Mouse (Mus musculus): ENCODE results near the gene Hmgcr.
"Not testable (repeated sequence)": the region's sequence is repeated elsewhere in the genome, so short reads cannot be mapped to it uniquely, and the experiment has no call there.

Gene Hmgcr

DNA sequence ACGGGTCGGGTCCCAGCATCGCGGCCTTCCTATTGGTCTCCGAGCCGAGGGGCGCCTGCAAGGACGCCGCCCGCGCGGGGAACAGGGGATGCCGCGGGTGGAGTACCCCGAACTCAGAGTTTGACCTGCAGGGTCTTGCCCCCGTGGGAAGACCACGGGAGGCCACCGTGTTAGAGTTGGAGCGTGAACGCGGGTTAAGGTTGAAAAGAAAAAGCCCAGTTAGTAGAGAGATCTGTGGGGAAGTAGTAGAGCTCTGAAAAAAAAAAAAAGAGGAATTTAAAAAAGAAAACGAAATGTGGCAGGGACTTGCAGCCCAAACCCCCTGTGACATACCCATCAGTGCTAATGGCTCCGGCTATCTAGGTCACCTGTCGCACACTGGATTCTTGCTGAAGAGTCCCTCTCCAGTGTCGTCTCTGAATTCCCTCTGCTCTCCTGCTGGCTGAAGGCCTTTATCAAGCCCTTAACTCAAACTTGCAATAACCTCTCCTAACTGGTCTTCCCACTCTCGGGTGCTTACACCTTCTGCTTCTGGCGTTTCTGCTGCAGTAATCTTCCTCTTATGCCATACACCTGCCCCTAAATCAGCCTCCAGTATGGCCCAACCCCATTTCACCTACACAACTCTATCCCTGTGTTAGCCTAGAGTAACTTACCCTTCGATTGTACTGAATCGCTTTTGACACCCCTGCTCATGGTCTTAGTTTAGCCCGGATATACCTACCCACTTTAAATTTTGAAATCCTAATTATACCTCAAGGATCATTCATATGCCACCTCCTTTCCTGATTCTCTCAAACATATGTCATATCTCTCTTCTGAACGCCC is 556 bp upstream of the Hmgcr start:
- no peak for DNase-seq (ENCODE audit: low spot score)

DNA sequence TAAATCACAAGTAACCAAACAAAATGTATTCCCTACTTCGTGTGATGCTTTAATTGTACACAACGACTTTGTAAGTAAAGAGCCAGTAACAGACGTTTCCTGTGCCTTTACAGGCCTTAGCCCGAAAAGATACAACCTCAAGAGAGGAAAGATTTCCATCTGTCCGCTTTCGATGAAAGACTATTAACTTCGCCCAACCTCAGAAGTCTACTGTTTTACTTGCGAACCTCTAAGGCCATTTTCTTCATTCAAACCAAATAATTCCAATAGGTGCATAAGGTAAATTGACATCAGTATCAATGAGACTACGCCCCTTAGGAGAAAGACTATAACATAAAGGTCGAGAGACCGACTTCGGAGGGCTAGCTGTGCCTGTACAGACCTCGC is 724 bp downstream of the Hmgcr start:
- no peak for DNase-seq (ENCODE audit: low spot score)

DNA sequence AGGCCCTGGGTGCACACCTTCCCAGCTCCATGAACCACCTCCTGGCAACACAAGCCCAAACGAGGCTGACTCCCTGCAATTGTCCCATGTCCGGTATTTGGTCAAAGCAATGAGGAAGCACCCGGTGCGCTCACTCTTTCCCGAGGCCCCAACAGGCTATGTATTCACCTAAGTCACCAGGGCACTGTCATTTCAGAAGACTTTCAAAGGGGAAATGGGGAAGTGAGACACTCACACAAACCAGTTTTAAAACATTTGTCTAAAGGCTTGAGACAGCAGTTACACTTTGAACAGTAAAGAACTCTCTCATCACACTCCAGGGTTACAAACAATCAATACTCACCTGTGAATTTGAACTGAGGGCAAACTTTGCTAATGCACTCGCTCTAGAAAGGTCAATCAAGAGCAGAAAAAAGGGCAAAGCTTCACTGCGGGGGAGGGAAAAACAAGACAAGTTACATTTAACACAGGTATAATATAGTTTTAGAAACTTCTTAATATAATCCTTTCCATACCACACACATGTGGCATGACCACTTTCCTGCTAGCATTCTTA is 6.2 kb downstream of the Hmgcr start:
- no peak for DNase-seq (ENCODE audit: low spot score)

DNA sequence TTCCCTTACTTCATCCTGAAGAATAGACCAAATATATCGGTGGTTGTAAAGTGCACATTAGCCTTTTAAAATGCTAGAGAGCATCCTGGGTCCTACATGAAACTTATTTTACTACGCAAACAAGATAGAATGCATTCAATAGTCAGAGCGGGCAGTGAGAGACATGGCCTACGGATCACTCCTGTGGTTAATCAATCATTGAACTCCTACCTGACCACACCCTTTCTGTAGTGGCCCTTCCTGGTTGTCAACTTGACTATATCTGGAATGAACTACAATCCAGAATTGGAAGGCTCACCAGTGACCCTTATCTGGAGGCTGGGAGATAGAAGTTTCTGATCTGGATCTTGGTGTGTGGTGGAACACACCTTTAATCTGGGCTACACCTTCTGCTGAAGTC is 7.6 kb downstream of the Hmgcr start:
- DNase-seq (ENCODE audit: low spot score): not testable (repeated sequence)

DNA sequence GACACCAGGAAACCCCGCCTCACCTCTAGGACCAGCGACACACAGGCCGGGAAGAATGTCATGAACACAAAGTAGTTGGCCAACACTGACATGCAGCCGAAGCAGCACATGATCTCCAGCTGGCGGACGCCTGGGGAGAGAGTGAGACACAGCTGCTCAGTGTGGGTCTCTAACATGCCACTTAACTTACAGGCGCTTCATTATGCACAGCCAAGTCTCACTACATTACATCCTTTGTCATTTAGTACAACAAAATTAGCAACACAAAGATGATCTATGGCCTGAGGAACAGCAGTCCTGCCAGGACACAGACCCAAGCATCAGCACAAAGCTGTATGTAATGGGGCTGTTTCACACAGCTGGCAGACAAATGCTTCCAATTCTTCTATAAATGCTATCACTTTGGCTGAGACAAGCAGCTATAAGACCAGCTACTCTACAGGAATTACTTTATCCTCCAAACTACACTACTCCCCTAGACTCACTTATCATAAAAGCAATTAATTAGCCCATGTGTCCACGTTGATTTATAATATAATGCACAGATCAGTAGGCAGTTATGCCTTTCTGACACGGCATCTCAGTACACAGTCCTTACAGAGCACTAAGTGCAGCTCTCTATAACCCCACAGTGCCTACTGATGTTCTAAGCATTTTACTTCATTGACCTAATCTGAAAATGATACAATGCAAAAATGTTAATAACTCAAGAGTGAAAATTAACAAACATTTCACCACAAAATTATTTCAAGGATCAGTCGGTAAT is 10.5 kb downstream of the Hmgcr start:
- DNase-seq (ENCODE audit: low spot score): no peak

DNA sequence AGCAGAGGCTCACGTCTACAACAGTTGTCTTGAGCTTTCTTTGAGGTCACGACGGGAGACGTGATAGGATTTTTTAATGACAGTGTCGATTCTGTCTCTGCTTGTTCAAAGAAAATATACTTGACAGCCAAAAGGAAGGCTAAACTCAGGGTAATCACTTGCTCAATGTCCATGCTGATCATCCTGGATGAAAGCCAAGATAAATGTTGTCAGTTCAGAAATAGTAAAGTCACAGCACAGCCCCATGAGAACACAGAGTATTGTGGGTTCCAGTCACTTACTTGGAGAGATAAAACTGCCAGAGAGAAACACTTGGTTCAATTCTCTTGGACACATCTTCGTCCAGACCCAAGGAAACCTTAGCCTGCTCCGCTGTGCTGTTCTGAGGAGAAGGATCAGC is 11.8 kb downstream of the Hmgcr start:
- no peak for DNase-seq (ENCODE audit: low spot score)

DNA sequence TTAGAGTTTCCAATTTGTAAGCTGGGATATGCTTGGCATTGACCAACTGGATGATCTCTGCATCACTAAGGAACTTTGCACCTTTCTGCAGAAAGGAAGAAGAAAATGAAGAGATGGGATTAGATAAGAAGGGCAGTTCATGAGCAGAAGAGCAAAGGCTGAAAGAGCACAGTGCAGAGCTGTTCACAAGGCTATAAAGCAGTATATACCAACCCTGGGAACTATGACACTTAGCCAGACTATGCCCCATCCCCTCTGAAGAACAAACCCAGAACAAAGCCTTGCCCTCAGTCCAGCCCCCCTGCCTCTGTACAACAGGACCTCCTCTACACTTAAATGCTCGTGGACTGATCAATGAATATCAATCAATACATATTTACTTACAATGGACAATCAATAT is 14.1 kb downstream of the Hmgcr start:
- no peak for DNase-seq (ENCODE audit: low spot score)

DNA sequence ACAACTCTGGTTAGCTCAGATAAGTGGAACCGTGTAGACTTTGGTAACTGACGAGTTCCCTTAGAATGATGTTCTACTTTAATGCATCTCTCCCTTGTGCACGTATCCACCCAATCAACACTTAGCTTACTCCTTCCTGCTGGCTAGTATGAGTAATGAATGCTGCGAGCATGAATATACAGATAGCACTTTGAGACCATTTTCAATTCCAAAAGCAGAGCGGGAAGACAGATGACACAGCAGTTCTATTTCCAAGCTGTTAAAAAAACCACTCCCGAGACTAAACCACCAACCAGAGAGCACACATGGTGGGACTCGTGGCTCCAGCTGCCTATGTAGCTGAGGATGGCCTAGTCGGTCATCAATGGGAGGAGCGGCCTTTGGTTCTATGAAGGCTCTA is 17.7 kb downstream of the Hmgcr start:
- DNase-seq (ENCODE audit: low spot score): no peak

DNA sequence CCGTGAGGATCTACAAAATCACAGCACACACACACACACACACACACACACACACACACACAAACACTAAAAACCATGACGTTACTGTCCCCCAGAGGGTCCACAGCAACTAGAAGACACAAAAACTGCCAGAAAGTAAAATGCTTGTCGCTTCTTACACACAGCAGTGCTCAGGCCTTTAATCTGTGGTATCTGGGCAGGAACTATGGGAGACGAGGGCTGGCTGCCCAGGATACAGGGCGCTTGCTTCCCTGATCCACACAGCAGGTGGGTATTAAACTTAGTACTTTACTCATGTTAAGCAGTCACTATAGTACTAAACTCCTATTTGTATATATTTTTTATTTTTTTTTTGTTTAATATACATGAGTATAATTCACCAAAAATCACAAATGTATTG is 24.9 kb downstream of the Hmgcr start:
- no peak for DNase-seq (ENCODE audit: low spot score)

DNA sequence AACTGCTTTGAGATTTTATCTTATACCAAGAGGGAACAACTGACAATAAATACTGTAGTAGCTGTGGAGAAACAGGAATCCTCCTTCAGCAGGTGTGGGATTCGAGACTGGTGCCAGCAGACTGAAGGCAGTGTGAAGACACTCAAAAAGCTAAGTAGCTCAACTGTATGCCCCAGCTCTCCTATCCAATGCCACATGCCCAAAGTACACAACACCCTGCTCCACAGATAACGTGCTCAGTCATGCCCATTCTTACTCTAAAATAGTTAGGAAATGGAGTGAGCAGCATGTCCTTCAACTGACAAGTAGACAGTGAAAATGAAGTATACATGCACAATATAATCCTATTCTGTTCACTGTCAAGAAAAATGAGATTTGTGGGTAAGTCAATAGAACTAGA is 26.6 kb downstream of the Hmgcr start:
- DNase-seq (ENCODE audit: low spot score): no peak

DNA sequence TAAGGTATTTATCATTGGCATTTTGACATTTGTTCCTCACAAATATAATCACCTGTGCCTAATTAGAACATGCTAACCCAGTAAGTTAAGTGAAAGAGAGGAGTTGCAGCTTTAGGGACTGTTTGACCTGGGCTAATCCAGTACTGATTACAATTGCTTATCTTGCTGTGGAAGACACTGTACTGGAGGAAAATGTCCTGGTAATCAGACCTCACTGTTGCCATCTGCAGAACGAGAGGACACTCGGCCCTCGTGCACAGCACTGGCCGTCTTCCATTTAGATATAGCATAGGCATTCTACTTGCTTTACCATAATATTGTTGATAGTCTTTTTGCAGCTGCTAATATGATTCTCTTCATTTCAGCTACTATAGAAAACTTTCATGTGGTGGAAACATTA is 40.3 kb downstream of the Hmgcr start:
- DNase-seq (ENCODE audit: low spot score): no peak

DNA sequence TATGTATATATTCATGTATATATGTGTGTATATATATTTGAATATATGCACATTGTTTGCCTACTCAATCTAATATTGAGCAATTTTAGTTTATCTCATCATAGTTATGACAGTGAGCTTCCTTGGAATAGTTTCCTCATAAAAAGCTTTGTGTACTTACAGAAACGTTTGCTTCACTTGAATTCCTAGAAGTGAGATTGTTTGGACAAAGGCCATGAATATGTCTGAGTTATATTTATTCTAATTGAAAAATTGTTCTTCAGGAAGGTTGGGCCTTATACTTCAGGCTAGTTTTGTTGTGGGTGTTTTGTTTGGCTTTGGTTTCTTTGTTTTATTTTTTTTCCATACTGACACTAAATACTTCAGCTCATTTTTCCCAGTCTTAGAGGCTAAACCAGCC is 49.8 kb downstream of the Hmgcr start:
- DNase-seq (ENCODE audit: low spot score): no peak

DNA sequence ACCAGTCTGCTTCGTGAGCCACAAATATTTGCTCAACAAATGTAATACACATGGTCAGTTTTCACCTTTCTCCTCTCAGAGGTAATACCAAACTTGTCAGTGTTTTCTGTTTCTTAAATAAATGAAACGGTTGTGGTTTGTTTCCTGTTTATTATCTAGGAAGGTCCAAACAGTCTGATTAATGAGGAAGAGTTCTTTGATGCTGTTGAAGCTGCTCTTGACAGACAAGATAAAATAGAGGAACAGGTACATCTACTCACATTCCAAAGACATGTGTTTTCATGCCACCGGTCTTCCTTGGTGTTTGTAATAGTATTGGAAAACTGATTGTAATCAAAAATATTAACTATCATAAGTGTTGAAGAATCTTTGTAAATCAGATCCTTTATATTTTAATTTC is 56.1 kb downstream of the Hmgcr start:
- no peak for DNase-seq (ENCODE audit: low spot score)

DNA sequence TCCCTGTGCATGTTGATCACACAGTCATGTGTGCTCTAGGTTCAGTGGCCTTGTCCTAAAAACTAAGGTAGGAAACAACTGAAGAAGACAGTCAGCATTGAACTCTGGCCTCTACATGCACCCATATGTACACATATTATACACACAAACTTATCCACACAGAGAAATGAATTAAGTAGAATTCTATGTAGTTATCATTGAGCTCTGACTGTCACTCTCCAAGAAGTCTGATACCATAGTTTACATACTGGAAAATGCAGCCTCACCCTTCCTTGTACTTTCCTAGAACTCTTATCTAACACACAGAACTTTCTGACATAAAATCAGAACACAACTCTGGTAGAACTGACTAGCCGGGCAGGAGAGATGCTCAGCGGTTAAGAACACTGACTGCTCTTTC is 66.5 kb downstream of the Hmgcr start:
- DNase-seq (ENCODE audit: low spot score): no peak

DNA sequence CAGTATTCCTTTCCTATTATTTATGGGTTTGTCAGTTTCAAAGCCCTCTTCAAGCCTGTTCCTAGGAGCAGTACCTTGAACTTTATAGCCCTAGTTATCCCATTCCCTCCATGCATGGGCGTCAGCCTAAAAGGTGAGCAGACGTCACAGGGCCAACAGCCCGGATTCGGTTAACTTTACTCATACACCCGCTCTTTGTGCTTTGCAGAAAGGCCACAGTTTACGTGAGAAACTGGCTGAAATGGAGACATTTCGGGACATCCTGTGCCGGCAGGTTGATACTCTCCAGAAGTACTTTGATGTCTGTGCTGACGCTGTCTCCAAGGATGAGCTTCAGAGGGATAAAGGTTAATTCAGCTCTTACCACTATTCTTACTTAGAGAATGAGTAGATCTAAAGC is 71.6 kb downstream of the Hmgcr start:
- no peak for DNase-seq (ENCODE audit: low spot score)
